Mouse (Mus musculus): Measurements from ENCODE around the gene Med17. TPM values are rescaled to one million over a fixed set of nuclear protein-coding genes. Genes with fewer than 3 reads are reported as not detected.

Med17 gene
- polyA plus RNA-seq (2014; fragmentation: Illumina TruSeq; extraction: RNeasy Lipid Tissue Mini Kit (QIAGEN cat#74804)): 80.6 TPM

GRCm38 (mm10) chr9:15279649-15280490, at the start of gene Med17:
TSS of gene Med17 (minus strand) at chr9:15279931.

GRCm38 (mm10) chr9:15306398-15307119, 26.8 kb upstream of the Med17 start, which contains the start of gene 4931406C07Rik:
TSS of gene 4931406C07Rik (minus strand) at chr9:15306448.

GRCm38 (mm10) chr9:15305503-15306397, 26.0 kb upstream of the Med17 start, which contains the start of gene Taf1d:
TSS of gene Taf1d (plus strand) at chr9:15306214.

GRCm38 (mm10) chr9:15239042-15239925, 40.4 kb downstream of the Med17 start, which contains the start of gene Vstm5:
TSS of gene Vstm5 (plus strand) at chr9:15239045.

Other genes with a start within 250 kb of the Med17 start
- gene Panx1, start 234.5 kb downstream of the Med17 start, polyA plus RNA-seq (2014; fragmentation: Illumina TruSeq; extraction: RNeasy Lipid Tissue Mini Kit (QIAGEN cat#74804)): 14.1 TPM
- gene Hephl1, start 167.8 kb downstream of the Med17 start, polyA plus RNA-seq (2014; fragmentation: Illumina TruSeq; extraction: RNeasy Lipid Tissue Mini Kit (QIAGEN cat#74804)): 0.71 TPM
- gene Vstm5, start 40.9 kb downstream of the Med17 start, polyA plus RNA-seq (2014; fragmentation: Illumina TruSeq; extraction: RNeasy Lipid Tissue Mini Kit (QIAGEN cat#74804)): 0.68 TPM
- gene Taf1d, start 26.3 kb upstream of the Med17 start, polyA plus RNA-seq (2014; fragmentation: Illumina TruSeq; extraction: RNeasy Lipid Tissue Mini Kit (QIAGEN cat#74804)): 169 TPM
- gene 4931406C07Rik, start 26.5 kb upstream of the Med17 start, polyA plus RNA-seq (2014; fragmentation: Illumina TruSeq; extraction: RNeasy Lipid Tissue Mini Kit (QIAGEN cat#74804)): 92.2 TPM
- gene Cep295, start 77.9 kb upstream of the Med17 start, polyA plus RNA-seq (2014; fragmentation: Illumina TruSeq; extraction: RNeasy Lipid Tissue Mini Kit (QIAGEN cat#74804)): 35.7 TPM
- 6.3 TPM for gene Smco4, start 213.5 kb upstream of the Med17 start, polyA plus RNA-seq (2014; fragmentation: Illumina TruSeq; extraction: RNeasy Lipid Tissue Mini Kit (QIAGEN cat#74804))

All from ovary, adult 10 weeks (tissue).